Mouse (Mus musculus) left cerebral cortex, adult 2 months (tissue): ENCODE measurements around the gene Ano1. TPM values are rescaled to one million over a fixed set of nuclear protein-coding genes. Genes with fewer than 3 reads are reported as not detected.

Source experiments
- DNase-seq, 2 experiments: peaks; one replicate each; pipeline ENCODE4 v3.0.0; 2021 to 2022; ENCODE audit warnings: low spot score in 2 of 2, mixed read lengths in 1 of 2; ENCODE audit errors: extremely low spot score in 1 of 2
- H3K27ac ChIP-seq: fragments of 200-600 bp; 2 replicates; pipeline ENCODE4 v1.8.1; 2022
- H3K4me3 ChIP-seq: fragments of 200-600 bp; 2 replicates; pipeline ENCODE4 v1.8.1; 2022
- CTCF ChIP-seq: fragments of 200-600 bp; IDR thresholded peaks from 2 replicates; pipeline ENCODE4 v1.8.1; 2022; ENCODE audit warnings: antibody characterized with exemption, mild to moderate bottlenecking, moderate library complexity
- intact Hi-C: fragments of 180-260 bp; cut with DNase I; formaldehyde crosslinking; loops from one replicate; pipeline ENCODE4 v1.15.1; 2025
- total RNA-seq, 2 experiments: library from RNA; stranded (reverse); gene quantifications; 2 replicates each; pipeline ENCODE4 v1.2.3; 2021

The Ano1 gene
- total RNA-seq, 2 experiments from 2014 or later, result 2.2 to 4.5 TPM

- TF ChIP-seq CTCF, result no peak
- DNase-seq, result no peak
- no peak overlapping the region for H3K4me3 ChIP-seq
- intact Hi-C loops, result no loop called here
- H3K27ac ChIP-seq, result no peak overlapping the region
Measured at GRCm38 (mm10) chr7:144762496-144763235, 10.9 kb upstream of the Ano1 start.

- TF ChIP-seq CTCF, result no peak
- no peak for DNase-seq
- intact Hi-C loops, result no loop called here
- Histone ChIP-seq H3K4me3 (no peak overlapping the region), H3K27ac (no peak overlapping the region)
Measured at GRCm38 (mm10) chr7:144760228-144760627, 8.5 kb upstream of the Ano1 start.

GRCm38 (mm10) chr7:144759455-144759854 lies 7.7 kb upstream of the Ano1 start:
- no peak for TF ChIP-seq CTCF
- DNase-seq, result no peak
- intact Hi-C loops, result no loop called here

GRCm38 (mm10) chr7:144755511-144756378 lies 4.0 kb upstream of the Ano1 start:
- TF ChIP-seq CTCF, result no peak
- Histone ChIP-seq H3K27ac (no peak overlapping the region), H3K4me3 (no peak overlapping the region)
- intact Hi-C loops, result no loop called here
- DNase-seq, result no peak

More at GRCm38 (mm10) chr7:144759455-144759854, 7.7 kb upstream of the Ano1 start:
- Histone ChIP-seq H3K27ac (no peak overlapping the region), H3K4me3 (no peak overlapping the region)

- TF ChIP-seq CTCF, result no peak
- no peak for DNase-seq
- H3K4me3 ChIP-seq, result no peak overlapping the region
- no peak overlapping the region for H3K27ac ChIP-seq
- intact Hi-C loops, result no loop called here
Measured at GRCm38 (mm10) chr7:144754722-144755121, 2.9 kb upstream of the Ano1 start.

GRCm38 (mm10) chr7:144753657-144754031 lies 1.9 kb upstream of the Ano1 start:
- Histone ChIP-seq H3K27ac (no peak overlapping the region), H3K4me3 (no peak overlapping the region)
- no peak for TF ChIP-seq CTCF
- DNase-seq, result no peak
- intact Hi-C loops, result no loop called here

- intact Hi-C loops, result no loop called here
- Histone ChIP-seq H3K4me3 (no peak overlapping the region), H3K27ac (no peak overlapping the region)
- no peak for DNase-seq
- no peak for TF ChIP-seq CTCF
Measured at GRCm38 (mm10) chr7:144752919-144753656, 1.3 kb upstream of the Ano1 start.

GRCm38 (mm10) chr7:144747756-144748155 lies 4.0 kb downstream of the Ano1 start:
- intact Hi-C loops, result no loop called here
- no peak overlapping the region for H3K27ac ChIP-seq
- H3K4me3 ChIP-seq, result no peak overlapping the region
- DNase-seq, result no peak
- no peak for TF ChIP-seq CTCF

- no peak overlapping the region for H3K4me3 ChIP-seq
- no peak overlapping the region for H3K27ac ChIP-seq
- intact Hi-C loops, result no loop called here
- TF ChIP-seq CTCF, result no peak
- DNase-seq, result no peak
Measured at GRCm38 (mm10) chr7:144746466-144746865, 5.3 kb downstream of the Ano1 start.

GRCm38 (mm10) chr7:144743874-144744273 lies 7.9 kb downstream of the Ano1 start:
- intact Hi-C loops, result no loop called here
- Histone ChIP-seq H3K4me3 (no peak overlapping the region), H3K27ac (no peak overlapping the region)
- DNase-seq, result no peak
- TF ChIP-seq CTCF, result no peak

GRCm38 (mm10) chr7:144740643-144741042 lies 11.1 kb downstream of the Ano1 start:
- intact Hi-C loops, result no loop called here

GRCm38 (mm10) chr7:144739810-144740209 lies 12.0 kb downstream of the Ano1 start:
- intact Hi-C loops, result no loop called here
- Histone ChIP-seq H3K27ac (no peak overlapping the region), H3K4me3 (no peak overlapping the region)
- TF ChIP-seq CTCF, result no peak
- no peak for DNase-seq

More at GRCm38 (mm10) chr7:144740643-144741042, 11.1 kb downstream of the Ano1 start:
- Histone ChIP-seq H3K27ac (no peak overlapping the region), H3K4me3 (no peak overlapping the region)
- TF ChIP-seq CTCF, result no peak
- no peak for DNase-seq
